Mouse (Mus musculus): ENCODE data around the gene Ap5b1. TPM values are rescaled to one million over a fixed set of nuclear protein-coding genes. Genes with fewer than 3 reads are reported as not detected.

Ap5b1 gene
- not detected for polyA plus RNA-seq (2014; fragmentation: Illumina TruSeq; extraction: RNeasy Lipid Tissue Mini Kit (QIAGEN cat#74804); ENCODE audit: low read depth, low replicate concordance)

DNA sequence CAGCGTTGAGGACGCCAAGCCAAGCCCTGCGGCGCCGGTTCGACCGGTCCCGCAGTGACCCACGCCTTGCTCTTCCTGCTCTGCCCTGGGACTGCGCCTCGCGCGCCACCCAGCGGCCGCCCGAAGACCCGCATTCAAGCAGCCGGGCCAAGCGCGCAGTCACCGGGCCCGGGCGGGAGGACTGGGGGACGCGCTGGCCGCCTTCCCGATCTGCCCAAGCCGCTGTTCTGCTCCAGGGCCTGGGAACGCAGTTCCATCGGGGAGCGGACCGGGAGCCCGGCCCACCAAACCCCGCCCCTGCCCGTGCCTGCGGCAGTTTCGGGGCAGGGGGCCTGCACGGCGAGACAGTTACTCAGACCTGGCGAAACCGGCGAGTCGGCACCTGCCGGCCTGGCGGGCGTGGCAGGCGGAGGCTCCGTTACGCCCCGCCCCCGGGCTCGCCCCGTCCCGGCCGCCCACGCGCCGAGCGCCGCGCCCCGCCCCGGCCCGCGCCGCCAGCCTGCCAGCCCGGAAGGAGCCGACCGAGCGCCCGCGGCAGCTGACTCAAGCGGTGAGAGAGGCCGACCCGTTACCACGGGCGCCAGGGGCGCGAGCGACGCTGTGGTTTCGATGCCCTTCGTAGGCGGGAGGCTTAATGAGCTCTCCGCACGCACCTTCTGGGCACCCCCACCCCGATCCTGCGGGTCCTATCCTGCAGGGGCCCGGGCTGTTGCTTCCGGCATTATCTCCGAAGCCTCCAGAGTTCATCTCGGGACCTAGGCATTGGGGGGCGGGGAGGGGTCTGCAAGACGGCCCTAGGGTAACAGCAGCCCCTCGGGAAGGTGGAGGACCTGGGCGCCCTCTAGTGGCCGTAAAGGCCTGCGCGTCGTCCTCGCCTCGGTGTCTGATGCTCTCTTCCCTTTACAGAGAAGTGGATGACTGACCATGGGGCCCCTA is at the start of gene Ap5b1:
Gene Ap5b1, plus strand, starts transcription at position 492 of the 936 bp plus-strand sequence.

GRCm38 (mm10) chr19:5560457-5561041 is 7.3 kb upstream of the Ap5b1 start, which contains the start of gene Ovol1:
TSS of gene Ovol1 (minus strand) at chr19:5560646.

GRCm38 (mm10) chr19:5601752-5602541 is 34.1 kb downstream of the Ap5b1 start, which contains the start of gene Rnaseh2c:
TSS of gene Rnaseh2c (plus strand) at chr19:5601873.

DNA sequence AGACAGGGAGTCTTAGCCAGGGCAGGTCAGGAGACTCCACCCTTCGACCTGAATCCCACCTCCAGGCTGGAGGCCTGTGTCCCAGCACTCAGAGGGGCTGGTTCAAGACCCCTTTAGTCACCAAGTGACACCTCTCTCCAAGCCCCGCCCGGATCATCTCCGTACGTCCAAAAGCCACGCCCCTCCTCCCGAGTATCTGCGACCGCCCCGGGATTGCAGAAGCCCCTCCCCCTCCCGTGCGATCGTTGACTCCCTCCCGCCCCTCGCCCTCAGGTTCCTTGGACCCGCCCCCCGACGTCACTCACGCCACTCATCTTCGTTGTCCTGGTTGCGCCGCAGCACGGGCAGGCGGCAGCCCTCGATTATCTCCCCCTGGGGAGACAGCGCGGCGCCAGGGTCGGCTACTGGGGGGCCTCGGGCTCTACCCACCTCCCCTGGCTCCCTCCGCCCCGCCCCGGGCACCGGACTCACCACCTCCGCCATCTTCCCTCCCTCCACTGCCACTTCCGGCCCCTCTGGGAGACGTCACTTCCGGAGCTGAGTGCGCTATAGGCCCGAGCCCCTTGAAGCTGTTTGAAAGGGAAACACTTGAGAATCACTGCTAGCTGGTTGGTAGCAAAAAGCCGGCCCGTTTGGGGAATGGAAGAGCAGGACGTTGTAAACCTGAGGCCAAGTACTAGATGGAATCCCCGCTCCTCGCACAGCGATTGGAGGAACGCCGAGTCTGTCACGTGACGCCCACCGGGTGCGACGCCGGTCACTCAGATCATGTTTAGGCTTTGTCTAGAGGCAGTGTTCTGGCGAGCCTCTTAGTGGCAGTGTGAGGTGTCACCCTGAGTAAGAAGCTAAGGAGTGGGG is 42.0 kb downstream of the Ap5b1 start, which contains the start of gene Kat5:
Gene Kat5, minus strand, starts transcription at position 691 of the 858 bp plus-strand sequence.

Other genes with a start within 250 kb of the Ap5b1 start
- not detected for gene Catsper1, start 232.3 kb upstream of the Ap5b1 start, polyA plus RNA-seq (2014; fragmentation: Illumina TruSeq; extraction: RNeasy Lipid Tissue Mini Kit (QIAGEN cat#74804); ENCODE audit: low read depth, low replicate concordance)
- gene Cst6, start 218.5 kb upstream of the Ap5b1 start, polyA plus RNA-seq (2014; fragmentation: Illumina TruSeq; extraction: RNeasy Lipid Tissue Mini Kit (QIAGEN cat#74804); ENCODE audit: low read depth, low replicate concordance): not detected
- 13.9 TPM for gene Eif1ad, start 201.3 kb upstream of the Ap5b1 start, polyA plus RNA-seq (2014; fragmentation: Illumina TruSeq; extraction: RNeasy Lipid Tissue Mini Kit (QIAGEN cat#74804); ENCODE audit: low read depth, low replicate concordance)
- gene Banf1, start 200.9 kb upstream of the Ap5b1 start, polyA plus RNA-seq (2014; fragmentation: Illumina TruSeq; extraction: RNeasy Lipid Tissue Mini Kit (QIAGEN cat#74804); ENCODE audit: low read depth, low replicate concordance): 11.3 TPM
- gene Sart1, start 179.3 kb upstream of the Ap5b1 start, polyA plus RNA-seq (2014; fragmentation: Illumina TruSeq; extraction: RNeasy Lipid Tissue Mini Kit (QIAGEN cat#74804); ENCODE audit: low read depth, low replicate concordance): 1.6 TPM
- gene Tsga10ip, start 165.5 kb upstream of the Ap5b1 start, polyA plus RNA-seq (2014; fragmentation: Illumina TruSeq; extraction: RNeasy Lipid Tissue Mini Kit (QIAGEN cat#74804); ENCODE audit: low read depth, low replicate concordance): not detected
- 8.5 TPM for gene Drap1, start 143.0 kb upstream of the Ap5b1 start, polyA plus RNA-seq (2014; fragmentation: Illumina TruSeq; extraction: RNeasy Lipid Tissue Mini Kit (QIAGEN cat#74804); ENCODE audit: low read depth, low replicate concordance)
- 0.76 TPM for gene AI837181, start 142.9 kb upstream of the Ap5b1 start, polyA plus RNA-seq (2014; fragmentation: Illumina TruSeq; extraction: RNeasy Lipid Tissue Mini Kit (QIAGEN cat#74804); ENCODE audit: low read depth, low replicate concordance)
- gene Fosl1, start 120.5 kb upstream of the Ap5b1 start, polyA plus RNA-seq (2014; fragmentation: Illumina TruSeq; extraction: RNeasy Lipid Tissue Mini Kit (QIAGEN cat#74804); ENCODE audit: low read depth, low replicate concordance): not detected
- 1.0 TPM for gene Ccdc85b, start 110.1 kb upstream of the Ap5b1 start, polyA plus RNA-seq (2014; fragmentation: Illumina TruSeq; extraction: RNeasy Lipid Tissue Mini Kit (QIAGEN cat#74804); ENCODE audit: low read depth, low replicate concordance)
- gene Fibp, start 107.4 kb upstream of the Ap5b1 start, polyA plus RNA-seq (2014; fragmentation: Illumina TruSeq; extraction: RNeasy Lipid Tissue Mini Kit (QIAGEN cat#74804); ENCODE audit: low read depth, low replicate concordance): 6.2 TPM
- not detected for gene Ctsw, start 99.5 kb upstream of the Ap5b1 start, polyA plus RNA-seq (2014; fragmentation: Illumina TruSeq; extraction: RNeasy Lipid Tissue Mini Kit (QIAGEN cat#74804); ENCODE audit: low read depth, low replicate concordance)
- gene Efemp2, start 94.1 kb upstream of the Ap5b1 start, polyA plus RNA-seq (2014; fragmentation: Illumina TruSeq; extraction: RNeasy Lipid Tissue Mini Kit (QIAGEN cat#74804); ENCODE audit: low read depth, low replicate concordance): 1.3 TPM
- gene Mus81, start 79.6 kb upstream of the Ap5b1 start, polyA plus RNA-seq (2014; fragmentation: Illumina TruSeq; extraction: RNeasy Lipid Tissue Mini Kit (QIAGEN cat#74804); ENCODE audit: low read depth, low replicate concordance): 2.1 TPM
- gene Cfl1, start 77.6 kb upstream of the Ap5b1 start, polyA plus RNA-seq (2014; fragmentation: Illumina TruSeq; extraction: RNeasy Lipid Tissue Mini Kit (QIAGEN cat#74804); ENCODE audit: low read depth, low replicate concordance): 227 TPM
- not detected for gene 1700020D05Rik, start 64.2 kb upstream of the Ap5b1 start, polyA plus RNA-seq (2014; fragmentation: Illumina TruSeq; extraction: RNeasy Lipid Tissue Mini Kit (QIAGEN cat#74804); ENCODE audit: low read depth, low replicate concordance)
- 0.58 TPM for gene Snx32, start 57.5 kb upstream of the Ap5b1 start, polyA plus RNA-seq (2014; fragmentation: Illumina TruSeq; extraction: RNeasy Lipid Tissue Mini Kit (QIAGEN cat#74804); ENCODE audit: low read depth, low replicate concordance)
- gene Ovol1, start 7.4 kb upstream of the Ap5b1 start, polyA plus RNA-seq (2014; fragmentation: Illumina TruSeq; extraction: RNeasy Lipid Tissue Mini Kit (QIAGEN cat#74804); ENCODE audit: low read depth, low replicate concordance): not detected
- gene Rnaseh2c, start 33.8 kb downstream of the Ap5b1 start, polyA plus RNA-seq (2014; fragmentation: Illumina TruSeq; extraction: RNeasy Lipid Tissue Mini Kit (QIAGEN cat#74804); ENCODE audit: low read depth, low replicate concordance): 1.9 TPM
- gene Kat5, start 42.2 kb downstream of the Ap5b1 start, polyA plus RNA-seq (2014; fragmentation: Illumina TruSeq; extraction: RNeasy Lipid Tissue Mini Kit (QIAGEN cat#74804); ENCODE audit: low read depth, low replicate concordance): 29.7 TPM
- 2.9 TPM for gene Rela, start 69.5 kb downstream of the Ap5b1 start, polyA plus RNA-seq (2014; fragmentation: Illumina TruSeq; extraction: RNeasy Lipid Tissue Mini Kit (QIAGEN cat#74804); ENCODE audit: low read depth, low replicate concordance)
- gene Sipa1, start 95.7 kb downstream of the Ap5b1 start, polyA plus RNA-seq (2014; fragmentation: Illumina TruSeq; extraction: RNeasy Lipid Tissue Mini Kit (QIAGEN cat#74804); ENCODE audit: low read depth, low replicate concordance): 1.3 TPM
- gene Map3k11, start 120.7 kb downstream of the Ap5b1 start, polyA plus RNA-seq (2014; fragmentation: Illumina TruSeq; extraction: RNeasy Lipid Tissue Mini Kit (QIAGEN cat#74804); ENCODE audit: low read depth, low replicate concordance): 2.2 TPM
- gene Pcnx3, start 120.9 kb downstream of the Ap5b1 start, polyA plus RNA-seq (2014; fragmentation: Illumina TruSeq; extraction: RNeasy Lipid Tissue Mini Kit (QIAGEN cat#74804); ENCODE audit: low read depth, low replicate concordance): 0.70 TPM
- not detected for gene Kcnk7, start 136.3 kb downstream of the Ap5b1 start, polyA plus RNA-seq (2014; fragmentation: Illumina TruSeq; extraction: RNeasy Lipid Tissue Mini Kit (QIAGEN cat#74804); ENCODE audit: low read depth, low replicate concordance)
- gene Ehbp1l1, start 158.3 kb downstream of the Ap5b1 start, polyA plus RNA-seq (2014; fragmentation: Illumina TruSeq; extraction: RNeasy Lipid Tissue Mini Kit (QIAGEN cat#74804); ENCODE audit: low read depth, low replicate concordance): 3.7 TPM
- not detected for gene Fam89b, start 161.6 kb downstream of the Ap5b1 start, polyA plus RNA-seq (2014; fragmentation: Illumina TruSeq; extraction: RNeasy Lipid Tissue Mini Kit (QIAGEN cat#74804); ENCODE audit: low read depth, low replicate concordance)
- gene Ltbp3, start 172.9 kb downstream of the Ap5b1 start, polyA plus RNA-seq (2014; fragmentation: Illumina TruSeq; extraction: RNeasy Lipid Tissue Mini Kit (QIAGEN cat#74804); ENCODE audit: low read depth, low replicate concordance): 17.7 TPM
- 1.6 TPM for gene Scyl1, start 203.4 kb downstream of the Ap5b1 start, polyA plus RNA-seq (2014; fragmentation: Illumina TruSeq; extraction: RNeasy Lipid Tissue Mini Kit (QIAGEN cat#74804); ENCODE audit: low read depth, low replicate concordance)